ENCODE assay signal across 8 mouse cellular contexts in genomic region chr11:55378371-55378770, GRCm38 (mm10). TPM values are rescaled to one million over a fixed set of nuclear protein-coding genes. Genes with fewer than 3 reads are reported as not detected.
DNase-seq lines count a peak whose midpoint lies in the region; ATAC-seq lines count a peak whose summit lies in the region.

No protein-coding gene starts in this region.

- H3K9me3 ChIP-seq in forebrain, embryonic 13.5 days (replicated peaks) = no peaks in the 10 kb centered on the region
- H3K9me3 ChIP-seq in forebrain, embryonic 11.5 days (ENCODE audit: control insufficient read depth, low read length) = no peaks in the 10 kb centered on the region

- no peaks in the 10 kb centered on the region for H3K36me3 ChIP-seq in forebrain, embryonic 13.5 days (ENCODE audit: poor library complexity, severe bottlenecking)
- H3K36me3 ChIP-seq in forebrain, embryonic 11.5 days (ENCODE audit: control insufficient read depth, insufficient read depth, low read length) = no peaks in the 10 kb centered on the region

- ATAC-seq in forebrain, embryonic 13.5 days = peak; percentile 75
- ATAC-seq in forebrain, embryonic 11.5 days (replicated peaks; ENCODE audit: low FRiP score) = no peak
- no peak for ATAC-seq in erythroid progenitor cell, adult 5-6 weeks (replicated peaks; ENCODE audit: low FRiP score, poor library complexity, severe bottlenecking)

- no peak overlapping the region for H3K27ac ChIP-seq in forebrain, embryonic 13.5 days
- H3K27ac ChIP-seq in forebrain, embryonic 11.5 days (ENCODE audit: low read depth, low read length) = no peak overlapping the region

- 0 out of 2 replicates have a peak, but pooled peaks cover 5% of the 10 kb centered on the region for H3K27me3 ChIP-seq in forebrain, embryonic 13.5 days
- no peaks in the 10 kb centered on the region for H3K27me3 ChIP-seq in forebrain, embryonic 11.5 days (ENCODE audit: control insufficient read depth, insufficient read depth, low read length)

- H3K4me3 ChIP-seq in forebrain, embryonic 13.5 days = no peak overlapping the region
- no peak overlapping the region for H3K4me3 ChIP-seq in forebrain, embryonic 11.5 days (ENCODE audit: low read depth, low read length)

- peaks cover 6% of the 10 kb centered on the region; the same call in 1 of the 2 replicates for H3K4me1 ChIP-seq in forebrain, embryonic 13.5 days
- H3K4me1 ChIP-seq in forebrain, embryonic 11.5 days (replicated peaks; ENCODE audit: control insufficient read depth, insufficient read depth, low read length) = no peaks in the 10 kb centered on the region

- H3K9ac ChIP-seq in forebrain, embryonic 13.5 days = no peak overlapping the region
- H3K9ac ChIP-seq in forebrain, embryonic 11.5 days (ENCODE audit: low read length) = no peak overlapping the region

- H3K4me2 ChIP-seq in forebrain, embryonic 13.5 days = no peak overlapping the region
- no peak overlapping the region for H3K4me2 ChIP-seq in forebrain, embryonic 11.5 days (ENCODE audit: low read depth, low read length, severe bottlenecking)

- DNase-seq in forebrain, embryonic 11.5 days (ENCODE audit: low spot score) = no peak
- peak; percentile 88 for DNase-seq in brain, adult 2 months (ENCODE audit: low read depth, low spot score)
- DNase-seq in heart, adult 9 months (ENCODE audit: low spot score in 2 of 2) = peak; percentile 79 to 85
- peak; percentile 56 to 74 for DNase-seq in kidney, postnatal 25 days
- DNase-seq in lung, postnatal 10 days = peak; percentile 89
- no peak for DNase-seq in T-cell, adult 2 months (ENCODE audit: low spot score)

- WGBS in forebrain, embryonic 13.5 days = 63% methylated on average over 5 of the region's 5 CpGs
- WGBS in forebrain, embryonic 11.5 days = 68% methylated on average over 5 of the region's 5 CpGs

RNA-seq across cellular contexts. Expression of gene Fat2, which starts 42.0 kb away (rescaled TPM):
- polyA plus RNA-seq in forebrain, embryonic 13.5 days (2015; fragmentation: Nextera tagmentation; extraction: Ambion mirVana) = not detected in 2 replicates
- polyA plus RNA-seq in forebrain, embryonic 11.5 days (2014; fragmentation: Nextera tagmentation; extraction: Ambion mirVana) = 0.01 and 0.04 TPM in 2 replicates
- not detected in 2 replicates for total RNA-seq in erythroid progenitor cell, adult 5-6 weeks (2015; ENCODE audit: low replicate concordance)
- total RNA-seq in erythroid progenitor cell, adult 5-6 weeks (2017; ENCODE audit: low replicate concordance) = not detected in 2 replicates

RNA-seq across cellular contexts. Expression of gene Sparc, which starts 44.6 kb away (rescaled TPM):
- polyA plus RNA-seq in forebrain, embryonic 13.5 days (2015; fragmentation: Nextera tagmentation; extraction: Ambion mirVana) = 273 and 289 TPM in 2 replicates
- 348 and 407 TPM in 2 replicates for polyA plus RNA-seq in forebrain, embryonic 11.5 days (2014; fragmentation: Nextera tagmentation; extraction: Ambion mirVana)
- total RNA-seq in erythroid progenitor cell, adult 5-6 weeks (2015; ENCODE audit: low replicate concordance) = 1.8 and 3.8 TPM in 2 replicates
- total RNA-seq in erythroid progenitor cell, adult 5-6 weeks (2017; ENCODE audit: low replicate concordance) = 1.9 and 9.3 TPM in 2 replicates

Comparison
In these comparisons a context has a peak if more than half of its experiments do, and no peak if none do; other contexts are left out.
1. DNase-seq: peak in brain, adult 2 months (single experiment), heart, adult 9 months (2 of 2), kidney, postnatal 25 days (2 of 2) and lung, postnatal 10 days (single experiment); none in forebrain, embryonic 11.5 days (single experiment) and T-cell, adult 2 months (single experiment).